Mouse (Mus musculus): Measurements from ENCODE around the gene Lcn6.

- TF ChIP-seq CTCF (IDR thresholded peaks at IDR 0.05; ENCODE audit: insufficient read depth, low read length) (no peak), POLR2A (IDR thresholded peaks at IDR 0.05; ENCODE audit: borderline replicate concordance, extremely low read depth, low read depth, low read length) (no peak)
These were observed 22.1 kb upstream of the Lcn6 start for GRCm38 (mm10) chr2:25654502-25654901.

All from lung, adult 2 months (tissue).